Comparison of ENCODE assay signal across 8 mouse cellular contexts in the genomic region with DNA sequence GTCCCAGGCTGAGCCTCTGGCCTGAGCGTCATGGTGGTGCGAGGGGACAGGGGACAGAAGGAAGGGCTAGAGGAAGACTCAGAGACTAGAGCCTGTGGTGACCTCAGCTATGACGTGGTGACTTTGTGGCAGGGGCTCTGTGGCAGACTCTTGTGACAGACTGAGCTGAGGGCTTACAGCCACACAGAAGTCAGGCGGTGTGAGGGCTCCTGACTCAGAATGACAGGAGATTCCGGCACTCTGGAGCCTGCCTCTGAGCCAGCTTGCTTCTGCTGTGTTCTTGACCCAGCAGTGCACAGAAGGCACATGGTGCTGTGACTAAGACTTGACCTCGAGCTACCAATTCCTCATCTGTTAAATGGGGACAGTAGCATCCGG. TPM values are rescaled to one million over a fixed set of nuclear protein-coding genes. Genes with fewer than 3 reads are reported as not detected.
A peak's percentile ranks its signal among the peaks of the same experiment; 100 is the strongest.
DNase-seq lines count a peak whose midpoint lies in the region; ATAC-seq and TF ChIP-seq lines count a peak whose summit lies in the region.

No protein-coding gene starts in this region.

- ATAC-seq in heart, postnatal 0 days (ENCODE audit: insufficient read depth, low read depth), result peak; percentile 45
- peak; percentile 20 for ATAC-seq in lung, embryonic 16.5 days (ENCODE audit: low read depth)
- ATAC-seq in liver, postnatal 0 days, result no peak

- no peak overlapping the region for H3K9ac ChIP-seq in heart, postnatal 0 days (replicated peaks; ENCODE audit: low read depth, low read length)
- 0 out of 2 replicates have a peak overlapping the region, but pooled peaks have one; percentile 29 for H3K9ac ChIP-seq in lung, embryonic 16.5 days (ENCODE audit: low read length)
- no peak overlapping the region; the same call in 1 of the 2 replicates for H3K9ac ChIP-seq in liver, postnatal 0 days (replicated peaks)

- no peaks in the 10 kb centered on the region for H3K9me3 ChIP-seq in heart, postnatal 0 days (replicated peaks; ENCODE audit: control insufficient read depth, low read length)
- H3K9me3 ChIP-seq in lung, embryonic 16.5 days (ENCODE audit: control insufficient read depth, low read length), result no peaks in the 10 kb centered on the region
- H3K9me3 ChIP-seq in liver, postnatal 0 days (ENCODE audit: low read length), result no peaks in the 10 kb centered on the region

- no peaks in the 10 kb centered on the region for H3K36me3 ChIP-seq in heart, postnatal 0 days (replicated peaks; ENCODE audit: control insufficient read depth, insufficient read depth, low read length)
- H3K36me3 ChIP-seq in lung, embryonic 16.5 days (ENCODE audit: control insufficient read depth, insufficient read depth, low read length), result no peaks in the 10 kb centered on the region
- 0 out of 2 replicates have a peak, but pooled peaks cover 2% of the 10 kb centered on the region for H3K36me3 ChIP-seq in liver, postnatal 0 days (replicated peaks; ENCODE audit: insufficient read depth, low read length)

- no peaks in the 10 kb centered on the region for H3K27me3 ChIP-seq in heart, postnatal 0 days (ENCODE audit: control insufficient read depth, insufficient read depth, low read length)
- no peaks in the 10 kb centered on the region for H3K27me3 ChIP-seq in lung, embryonic 16.5 days (ENCODE audit: control insufficient read depth, insufficient read depth, low read depth, low read length)
- no peaks in the 10 kb centered on the region for H3K27me3 ChIP-seq in liver, postnatal 0 days (ENCODE audit: insufficient read depth, low read length)

- TF ChIP-seq EP300 in heart, postnatal 0 days (IDR thresholded peaks at IDR 0.05; ENCODE audit: low read depth), result no peak
- TF ChIP-seq EP300 in liver, postnatal 0 days (IDR thresholded peaks at IDR 0.05; ENCODE audit: low read depth), result no peak

- intact Hi-C loops in heart, postnatal 14 days (cut with DNase I), result no loop called here

- WGBS in heart, postnatal 0 days, result 60% methylated on average over 7 of the region's 7 CpGs
- WGBS in lung, embryonic 16.5 days, result 57% methylated on average over 7 of the region's 7 CpGs
- 75% methylated on average over 7 of the region's 7 CpGs for WGBS in liver, postnatal 0 days (ENCODE audit: insufficient replicate concordance)

- no peak overlapping the region for H3K4me3 ChIP-seq in heart, postnatal 0 days (ENCODE audit: low read depth, low read length)
- no peak overlapping the region for H3K4me3 ChIP-seq in lung, embryonic 16.5 days (ENCODE audit: low read length)
- no peak overlapping the region for H3K4me3 ChIP-seq in liver, postnatal 0 days (ENCODE audit: low read depth, low read length)

- no peak overlapping the region for H3K4me2 ChIP-seq in heart, postnatal 0 days (ENCODE audit: low read depth, low read length)
- H3K4me2 ChIP-seq in lung, embryonic 16.5 days (ENCODE audit: low read depth, low read length), result no peak overlapping the region
- H3K4me2 ChIP-seq in liver, postnatal 0 days (ENCODE audit: low read depth, low read length), result peak overlapping the region; percentile 50

- no peak for TF ChIP-seq CTCF in heart, postnatal 0 days (IDR thresholded peaks at IDR 0.05; ENCODE audit: low read depth)
- no peak for TF ChIP-seq CTCF in liver, postnatal 0 days (IDR thresholded peaks at IDR 0.05; ENCODE audit: low read depth)

- DNase-seq in heart, postnatal 0 days (ENCODE audit: low spot score), result no peak
- DNase-seq in heart, postnatal 14 days, result no peak
- no peak for DNase-seq in lung, adult 18-20 months
- DNase-seq in adrenal gland, adult 8-10 months, result peak; percentile 81
- DNase-seq in liver, postnatal 0 days, result no peak
- DNase-seq in embryo, embryonic 10 days (ENCODE audit: low spot score), result no peak
- DNase-seq in spleen, postnatal 4 days (ENCODE audit: low spot score in 2 of 2), result no peak

- peaks cover 20% of the 10 kb centered on the region for H3K4me1 ChIP-seq in heart, postnatal 0 days (ENCODE audit: control insufficient read depth, insufficient read depth)
- H3K4me1 ChIP-seq in lung, embryonic 16.5 days (replicated peaks; ENCODE audit: control insufficient read depth, insufficient read depth, low read length), result peaks cover 28% of the 10 kb centered on the region
- H3K4me1 ChIP-seq in liver, postnatal 0 days (ENCODE audit: insufficient read depth), result peaks cover 42% of the 10 kb centered on the region

- no peak overlapping the region; the same call in 1 of the 2 replicates for H3K27ac ChIP-seq in heart, postnatal 0 days (ENCODE audit: low read depth)
- no peak overlapping the region for H3K27ac ChIP-seq in lung, embryonic 16.5 days (ENCODE audit: low read length)
- 0 out of 2 replicates have a peak overlapping the region, but pooled peaks have one; percentile 6 for H3K27ac ChIP-seq in liver, postnatal 0 days (ENCODE audit: low read depth)

RNA-seq across cellular contexts. Expression of a gene that starts 32.9 kb away (rescaled TPM):
- 14.1 and 21.7 TPM in 2 replicates for total RNA-seq in heart, postnatal 0 days (2014; rRNA removed; ENCODE audit: low replicate concordance)
- 13.8 and 14.1 TPM in 2 replicates for polyA plus RNA-seq in heart, postnatal 0 days (2015; fragmentation: Nextera tagmentation; extraction: Ambion mirVana)
- total RNA-seq in heart, postnatal 14 days (2021), result 10 to 100 TPM; 12.8 to 14.2 TPM
- 22.1 and 32.4 TPM in 2 replicates for polyA plus RNA-seq in lung, embryonic 16.5 days (2015; fragmentation: Nextera tagmentation; extraction: Ambion mirVana)
- total RNA-seq in adrenal gland, adult 8-10 months (2022), result 10 to 100 TPM; 24.9 to 45.2 (median 36.2) TPM
- 6.7 and 7.1 TPM in 2 replicates for polyA plus RNA-seq in liver, postnatal 0 days (2015; fragmentation: Nextera tagmentation; extraction: Ambion mirVana)

RNA-seq across cellular contexts. Expression of a gene that starts 47.9 kb away (rescaled TPM):
- total RNA-seq in heart, postnatal 0 days (2014; rRNA removed; ENCODE audit: low replicate concordance), result 817 and 939 TPM in 2 replicates
- 255 and 273 TPM in 2 replicates for polyA plus RNA-seq in heart, postnatal 0 days (2015; fragmentation: Nextera tagmentation; extraction: Ambion mirVana)
- total RNA-seq in heart, postnatal 14 days (2021), result 100 to 1,000 TPM; 411 to 471 TPM
- polyA plus RNA-seq in lung, embryonic 16.5 days (2015; fragmentation: Nextera tagmentation; extraction: Ambion mirVana), result 615 and 635 TPM in 2 replicates
- total RNA-seq in adrenal gland, adult 8-10 months (2022), result 100 to 1,000 TPM; 742 to 804 (median 775) TPM
- 296 and 311 TPM in 2 replicates for polyA plus RNA-seq in liver, postnatal 0 days (2015; fragmentation: Nextera tagmentation; extraction: Ambion mirVana)

RNA-seq across cellular contexts. Expression of a gene that starts 47.9 kb away (rescaled TPM):
- 6.6 and 23.1 TPM in 2 replicates for total RNA-seq in heart, postnatal 0 days (2014; rRNA removed; ENCODE audit: low replicate concordance)
- polyA plus RNA-seq in heart, postnatal 0 days (2015; fragmentation: Nextera tagmentation; extraction: Ambion mirVana), result 0.99 and 1.4 TPM in 2 replicates
- total RNA-seq in heart, postnatal 14 days (2021), result 10 to 100 TPM; 37.7 to 39.4 TPM
- polyA plus RNA-seq in lung, embryonic 16.5 days (2015; fragmentation: Nextera tagmentation; extraction: Ambion mirVana), result 2.7 TPM in 2 replicates
- 10 to 100 TPM; 38.8 to 50.6 (median 45.4) TPM for total RNA-seq in adrenal gland, adult 8-10 months (2022)
- 0.66 and 0.73 TPM in 2 replicates for polyA plus RNA-seq in liver, postnatal 0 days (2015; fragmentation: Nextera tagmentation; extraction: Ambion mirVana)
